Mouse (Mus musculus) liver, embryonic 12.5 days (tissue): ENCODE data around the gene Gmeb1. TPM values are rescaled to one million over a fixed set of nuclear protein-coding genes. Genes with fewer than 3 reads are reported as not detected.
A peak's percentile ranks its signal among the peaks of the same experiment; 100 is the strongest.

Experiments used
- ATAC-seq: fragments of 200-750 bp; cut with Nextera tagmentation; 2 replicates; pipeline ENCODE4 v1.8.0; 2017; ENCODE audit warnings: moderate number of reproducible peaks, mild to moderate bottlenecking, moderate library complexity
- H3K27ac ChIP-seq: fragments of 300-500 bp; sonication (generic); 2 replicates; pipeline ENCODE4 v1.5.1; 2016; ENCODE audit warnings: mild to moderate bottlenecking
- H3K27me3 ChIP-seq: fragments of 300-500 bp; sonication (generic); replicated peaks from 2 replicates; pipeline ENCODE4 v1.6.1; 2016; ENCODE audit warnings: mild to moderate bottlenecking, moderate library complexity
- H3K36me3 ChIP-seq: fragments of 300-500 bp; sonication (generic); 2 replicates; pipeline ENCODE4 v1.6.1; 2016; ENCODE audit warnings: mild to moderate bottlenecking, moderate library complexity
- H3K4me1 ChIP-seq: fragments of 300-500 bp; sonication (generic); 2 replicates; pipeline ENCODE4 v1.6.1; 2016
- H3K4me2 ChIP-seq: fragments of 300-500 bp; sonication (generic); 2 replicates; pipeline ENCODE4 v1.6.1; 2016; ENCODE audit warnings: mild to moderate bottlenecking, moderate library complexity
- H3K4me3 ChIP-seq: fragments of 300-500 bp; sonication (generic); 2 replicates; pipeline ENCODE4 v1.5.1; 2016; ENCODE audit warnings: mild to moderate bottlenecking, moderate library complexity
- H3K9ac ChIP-seq: fragments of 300-500 bp; sonication (generic); 2 replicates; pipeline ENCODE4 v1.6.1; 2016; ENCODE audit warnings: mild to moderate bottlenecking, moderate library complexity
- H3K9me3 ChIP-seq: fragments of 300-500 bp; sonication (generic); replicated peaks from 2 replicates; pipeline ENCODE4 v1.6.1; 2016; ENCODE audit warnings: mild to moderate bottlenecking, moderate library complexity
- WGBS: fragments of 180-500 bp; shearing (Covaris S2); methylation state at CpG from one replicate; pipeline ENCODE4 v1.1.7; 2016; ENCODE audit not compliant: insufficient replicate concordance; 5-methylcytosine and 5-hydroxymethylcytosine counted together
- polyA plus RNA-seq: library from polyadenylated mRNA; unstranded; fragments of >200 nt; fragmentation: Nextera tagmentation; extraction: Ambion mirVana; gene quantifications from 2 replicates; pipeline ENCODE4 v1.2.1, GENCODE M21; 2016

Gmeb1 gene
- polyA plus RNA-seq, 1 experiment from 2014 or later: 19.5 TPM

DNA sequence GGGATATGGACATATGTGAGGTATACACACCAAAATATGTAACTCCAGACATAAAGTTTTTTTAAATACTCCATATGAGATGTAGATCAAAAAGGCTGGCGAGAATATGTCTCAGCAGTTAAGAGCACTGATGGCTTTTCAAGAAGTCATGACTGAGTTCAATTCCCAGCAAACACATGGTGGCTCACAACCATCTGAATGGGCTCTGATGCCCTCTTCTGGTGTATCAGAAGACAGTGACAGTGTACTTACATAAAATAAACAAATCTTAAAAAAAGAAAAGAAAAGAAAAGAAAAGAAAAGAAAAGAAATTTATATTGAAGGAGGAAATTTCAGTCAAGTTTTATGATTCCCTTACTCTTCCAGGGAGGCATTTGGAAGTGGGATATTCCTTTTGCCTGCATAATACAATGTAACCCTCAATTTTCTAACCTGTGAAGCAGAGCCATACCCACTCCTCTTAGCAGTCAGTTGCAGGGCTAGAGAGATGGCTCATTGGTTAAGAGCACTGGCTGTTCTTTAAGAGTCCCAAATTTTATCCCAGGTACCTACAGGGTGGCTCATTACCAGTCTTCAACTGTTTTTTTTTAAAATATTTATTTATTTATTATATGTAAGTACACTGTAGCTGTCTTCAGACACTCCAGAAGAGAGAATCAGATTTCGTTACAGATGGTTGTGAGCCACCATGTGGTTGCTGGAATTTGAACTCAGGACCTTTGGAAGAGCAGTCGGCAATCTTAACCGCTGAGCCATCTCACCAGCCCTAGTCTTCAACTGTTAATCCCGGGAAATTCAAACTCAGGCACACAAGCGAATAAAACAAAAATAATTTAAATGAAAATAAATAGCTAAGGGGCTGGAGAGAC, 7.7 kb upstream of the Gmeb1 start:
- no peaks in the 10 kb centered on the region for H3K9me3 ChIP-seq
- H3K27ac ChIP-seq: peak overlapping the region; percentile 92
- ATAC-seq: no peak
- 7% methylated on average over 6 of the region's 6 CpGs for WGBS
- no peaks in the 10 kb centered on the region for H3K36me3 ChIP-seq
- no peaks in the 10 kb centered on the region for H3K27me3 ChIP-seq
- H3K4me1 ChIP-seq: peaks cover 36% of the 10 kb centered on the region
- 0 out of 2 replicates have a peak overlapping the region, but pooled peaks have one; percentile 31 for H3K9ac ChIP-seq
- peak overlapping the region; percentile 16 for H3K4me2 ChIP-seq
- no peak overlapping the region for H3K4me3 ChIP-seq

DNA sequence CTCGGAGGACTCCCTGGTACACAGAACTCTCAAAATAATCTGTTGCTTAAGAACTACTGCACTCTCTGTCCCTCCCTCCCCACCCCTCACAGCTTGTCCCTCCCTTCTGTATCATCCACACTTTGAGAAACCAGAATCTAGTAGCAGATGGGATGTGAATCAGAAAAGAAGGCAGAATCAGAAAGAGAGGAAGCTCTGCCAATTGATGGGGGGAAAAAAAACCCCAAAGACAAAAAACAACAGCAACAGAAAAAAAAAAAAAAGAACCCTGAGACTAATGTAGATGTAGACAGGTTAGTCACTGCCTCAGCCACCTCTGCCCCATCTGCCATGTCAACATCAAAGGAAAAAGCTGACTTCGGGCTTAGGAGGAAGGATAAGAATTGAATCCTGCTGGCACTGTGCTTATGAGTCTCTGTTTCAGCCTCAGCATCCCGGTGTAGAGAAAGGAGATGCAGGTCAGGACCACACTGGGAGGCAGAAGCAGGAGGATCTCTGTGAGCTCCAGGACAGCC, 5.5 kb upstream of the Gmeb1 start:
- H3K4me1 ChIP-seq: peaks cover 40% of the 10 kb centered on the region
- no peak overlapping the region for H3K4me3 ChIP-seq
- H3K27me3 ChIP-seq: no peaks in the 10 kb centered on the region
- no peak overlapping the region for H3K27ac ChIP-seq
- no peaks in the 10 kb centered on the region for H3K9me3 ChIP-seq
- no peaks in the 10 kb centered on the region for H3K36me3 ChIP-seq
- WGBS: 70% methylated on average over 3 of the region's 3 CpGs
- no peak overlapping the region for H3K4me2 ChIP-seq
- no peak for ATAC-seq
- H3K9ac ChIP-seq: no peak overlapping the region

DNA sequence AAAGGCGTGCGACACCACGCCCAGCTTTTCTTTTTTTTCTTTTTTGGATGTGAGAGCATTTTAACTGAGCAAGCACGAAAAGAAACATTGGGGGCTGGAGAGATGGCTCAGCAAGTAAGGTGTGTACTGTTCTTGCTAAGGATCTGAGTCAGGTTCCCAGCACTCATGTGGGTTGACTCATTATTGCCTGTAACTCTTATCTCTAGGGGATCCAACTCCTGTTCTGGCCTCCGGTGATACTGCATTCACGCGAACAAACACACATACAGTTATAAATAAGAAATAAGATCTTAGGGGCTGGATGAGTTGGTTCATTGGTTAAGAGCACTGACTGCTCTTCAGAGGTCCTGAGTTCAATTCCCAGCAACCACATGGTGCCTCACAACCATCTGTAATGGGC, 1.9 kb upstream of the Gmeb1 start:
- Histone ChIP-seq H3K36me3 (no peaks in the 10 kb centered on the region), H3K9ac (no peak overlapping the region), H3K27ac (no peak overlapping the region), H3K9me3 (no peaks in the 10 kb centered on the region), H3K4me2 (no peak overlapping the region), H3K27me3 (no peaks in the 10 kb centered on the region), H3K4me1 (peaks cover 44% of the 10 kb centered on the region), H3K4me3 (no peak overlapping the region)
- 65% methylated on average over 7 of the region's 7 CpGs for WGBS
- ATAC-seq: no peak

DNA sequence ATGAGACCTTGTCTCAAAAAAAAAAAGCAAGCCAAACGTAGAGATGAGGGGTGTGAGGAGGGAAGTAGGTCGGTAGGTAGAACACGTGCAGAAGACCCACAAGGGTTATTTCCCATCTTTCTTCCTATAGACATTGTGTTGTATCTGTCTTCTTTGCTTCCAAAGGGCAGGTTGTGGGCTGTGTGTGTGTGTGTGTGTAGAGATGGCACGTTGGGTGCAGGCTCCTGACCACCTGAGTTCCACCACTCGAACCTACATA, 885 bp upstream of the Gmeb1 start:
- Histone ChIP-seq H3K27ac (peak overlapping the region; percentile 94), H3K27me3 (no peaks in the 10 kb centered on the region), H3K4me2 (peak overlapping the region; percentile 78), H3K9me3 (no peaks in the 10 kb centered on the region), H3K4me1 (peaks cover 51% of the 10 kb centered on the region), H3K9ac (peak overlapping the region; percentile 99), H3K4me3 (peak overlapping the region; percentile 92), H3K36me3 (no peaks in the 10 kb centered on the region)
- WGBS: 55% methylated on average over 5 of the region's 5 CpGs
- no peak for ATAC-seq

DNA sequence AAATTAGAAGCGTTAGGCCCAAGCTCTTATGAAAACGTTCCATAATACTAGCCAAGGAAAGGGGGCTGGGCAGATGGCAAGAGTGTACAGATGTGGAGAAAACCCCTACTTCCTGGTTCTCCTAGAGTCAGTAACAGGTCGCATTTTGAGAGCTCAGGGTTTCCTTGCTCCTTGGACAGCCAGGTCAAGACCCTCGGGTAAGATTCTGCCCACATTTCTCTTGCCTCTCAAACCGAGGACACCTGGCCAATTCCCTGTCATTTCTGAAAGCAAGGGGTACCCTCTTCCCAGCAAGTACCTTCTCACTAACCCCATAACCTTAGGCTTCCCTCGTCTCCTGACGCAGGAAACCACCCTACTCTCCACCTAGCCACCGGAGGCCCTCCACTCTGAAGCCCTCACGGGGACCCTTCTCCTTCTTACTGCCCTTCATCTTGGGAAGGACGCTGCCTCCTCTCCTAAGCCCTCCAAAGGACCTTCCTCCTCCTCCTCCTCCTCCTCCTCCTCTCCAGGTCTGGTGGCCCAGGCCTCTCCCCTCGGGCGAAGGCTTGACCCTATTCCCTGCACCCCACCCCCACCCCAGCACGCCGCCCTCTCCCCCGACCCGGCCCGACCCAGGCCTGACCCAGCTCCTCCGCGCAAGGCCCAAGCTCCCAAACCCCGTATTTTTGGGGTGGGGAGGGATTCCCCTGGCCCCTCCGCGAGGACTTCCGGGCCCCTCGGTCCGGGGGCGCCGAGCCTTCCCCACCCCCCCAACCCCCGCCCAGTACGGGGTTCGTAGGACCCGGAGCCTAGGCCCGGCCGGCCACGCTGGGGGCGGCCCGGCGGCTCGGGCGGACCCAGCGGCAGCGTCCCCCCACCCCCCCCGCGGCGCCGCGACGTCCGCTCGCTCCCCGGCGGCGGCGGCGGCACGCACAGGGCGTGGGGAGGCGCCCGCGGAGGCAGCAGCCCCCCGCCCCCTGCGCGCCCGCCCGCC, 710 bp downstream of the Gmeb1 start:
- no peaks in the 10 kb centered on the region for H3K9me3 ChIP-seq
- peak overlapping the region; percentile 99 for H3K9ac ChIP-seq
- peak overlapping the region; percentile 94 for H3K27ac ChIP-seq
- H3K4me2 ChIP-seq: peak overlapping the region; percentile 91
- no peaks in the 10 kb centered on the region for H3K27me3 ChIP-seq
- peak; percentile 74 for ATAC-seq
- H3K4me1 ChIP-seq: peaks cover 54% of the 10 kb centered on the region
- 2% methylated on average over 35 of the region's 64 CpGs for WGBS
- no peaks in the 10 kb centered on the region for H3K36me3 ChIP-seq
- peak overlapping the region; percentile 92 for H3K4me3 ChIP-seq

DNA sequence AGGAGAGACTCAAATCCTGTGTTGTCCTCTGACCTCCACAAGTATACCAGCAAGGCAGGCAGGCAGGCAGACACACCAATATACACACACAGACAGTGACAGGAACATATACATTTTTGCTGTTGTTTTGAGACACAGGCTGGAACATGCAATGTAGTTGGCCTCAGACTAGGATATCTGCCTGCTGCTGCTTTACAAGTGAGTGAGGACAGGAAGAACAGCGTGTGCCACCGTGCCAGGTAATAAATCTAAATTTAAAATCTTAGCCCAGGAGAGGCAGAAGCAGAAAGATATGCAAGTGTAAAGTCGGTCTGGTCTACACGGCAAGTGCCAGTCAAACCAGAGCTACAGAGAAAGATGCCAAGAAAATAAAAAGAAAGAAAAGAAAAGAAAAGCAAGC, 2.2 kb downstream of the Gmeb1 start:
- H3K4me3 ChIP-seq: peak overlapping the region; percentile 92; the same call in 1 of the 2 replicates
- 82% methylated on average over 4 of the region's 4 CpGs for WGBS

DNA sequence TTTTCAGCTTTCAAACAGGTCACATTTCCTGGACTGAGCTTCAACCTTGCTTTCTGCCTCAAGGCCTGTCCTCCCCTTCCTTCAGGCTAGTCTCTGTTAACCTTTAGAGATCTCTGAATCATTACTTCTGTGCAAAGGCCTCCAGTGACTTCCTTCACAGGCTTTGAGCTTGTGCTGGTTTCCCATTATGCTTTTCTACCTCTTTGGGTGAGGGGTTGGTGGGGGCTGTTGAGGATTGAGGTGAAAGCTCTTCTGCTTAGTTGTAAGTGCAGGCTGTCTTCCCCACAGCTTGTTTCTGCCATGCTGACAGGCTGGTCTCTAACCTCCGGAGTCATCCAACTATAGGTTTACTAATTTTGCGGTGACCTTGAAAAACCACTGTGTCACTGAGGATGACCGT, 5.0 kb downstream of the Gmeb1 start:
- Histone ChIP-seq H3K36me3 (peaks cover 9% of the 10 kb centered on the region), H3K9ac (no peak overlapping the region), H3K4me3 (no peak overlapping the region), H3K4me2 (no peak overlapping the region), H3K27ac (0 out of 2 replicates have a peak overlapping the region, but pooled peaks have one; percentile 8), H3K4me1 (peaks cover 61% of the 10 kb centered on the region), H3K27me3 (no peaks in the 10 kb centered on the region), H3K9me3 (no peaks in the 10 kb centered on the region)
- 88% methylated on average over 3 of the region's 3 CpGs for WGBS
- ATAC-seq: no peak

More for the DNA sequence above, 2.2 kb downstream of the Gmeb1 start:
- no peaks in the 10 kb centered on the region for H3K9me3 ChIP-seq
- peak overlapping the region; percentile 94 for H3K27ac ChIP-seq
- peak overlapping the region; percentile 91 for H3K4me2 ChIP-seq
- peaks cover 62% of the 10 kb centered on the region for H3K4me1 ChIP-seq
- no peaks in the 10 kb centered on the region for H3K27me3 ChIP-seq
- no peaks in the 10 kb centered on the region for H3K36me3 ChIP-seq
- ATAC-seq: no peak
- no peak overlapping the region for H3K9ac ChIP-seq

DNA sequence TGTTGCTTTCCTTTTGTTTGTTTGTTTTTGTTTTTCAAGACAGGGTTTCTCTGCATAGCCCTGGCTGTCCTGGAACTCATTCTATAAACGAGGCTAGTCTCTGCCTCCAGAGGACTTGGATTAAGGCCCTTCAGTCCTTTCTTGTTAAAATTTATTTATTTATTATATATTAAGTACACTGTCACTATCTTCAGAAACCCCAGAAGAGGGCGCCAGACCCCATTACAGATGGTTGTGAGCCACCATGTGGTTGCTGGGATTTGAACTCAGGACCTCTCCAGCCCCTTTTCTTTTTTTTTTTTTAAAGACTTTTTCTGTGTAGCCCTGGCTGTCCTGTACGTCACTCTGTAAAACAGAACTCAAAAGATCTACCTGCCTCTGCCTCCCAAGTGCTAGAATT, 6.4 kb downstream of the Gmeb1 start:
- H3K9me3 ChIP-seq: no peaks in the 10 kb centered on the region
- peaks cover 23% of the 10 kb centered on the region for H3K36me3 ChIP-seq
- WGBS: 63% methylated on average over 3 of the region's 3 CpGs
- no peak for ATAC-seq
- no peak overlapping the region for H3K4me3 ChIP-seq
- H3K4me2 ChIP-seq: no peak overlapping the region
- H3K9ac ChIP-seq: no peak overlapping the region
- no peaks in the 10 kb centered on the region for H3K27me3 ChIP-seq
- peaks cover 55% of the 10 kb centered on the region for H3K4me1 ChIP-seq
- H3K27ac ChIP-seq: 0 out of 2 replicates have a peak overlapping the region, but pooled peaks have one; percentile 61

DNA sequence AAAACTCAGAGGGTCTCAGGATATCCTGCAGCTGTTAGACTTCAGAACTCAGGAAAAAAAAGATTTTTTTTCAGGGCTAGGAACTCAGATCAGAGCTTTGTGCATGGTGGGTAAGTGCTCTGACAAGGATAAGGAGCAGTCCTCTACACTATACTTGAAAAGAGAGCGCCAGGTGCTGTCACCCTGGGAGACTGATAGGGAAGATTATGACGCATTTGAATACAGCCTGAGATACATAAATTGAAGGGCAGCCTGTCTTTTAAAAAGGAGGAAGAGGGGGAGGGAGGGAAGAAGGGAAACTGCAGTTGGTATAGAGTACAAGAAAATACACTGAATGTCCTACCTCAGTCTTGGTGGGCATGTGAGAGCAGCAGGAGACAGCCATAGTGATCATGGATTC, 7.8 kb downstream of the Gmeb1 start:
- Histone ChIP-seq H3K27ac (peak overlapping the region; percentile 61), H3K27me3 (no peaks in the 10 kb centered on the region), H3K4me2 (no peak overlapping the region), H3K4me1 (peaks cover 41% of the 10 kb centered on the region), H3K9me3 (no peaks in the 10 kb centered on the region), H3K9ac (0 out of 2 replicates have a peak overlapping the region, but pooled peaks have one; percentile 31), H3K36me3 (peaks cover 37% of the 10 kb centered on the region), H3K4me3 (no peak overlapping the region)
- no peak for ATAC-seq
- 39% methylated on average over 2 of the region's 2 CpGs for WGBS

DNA sequence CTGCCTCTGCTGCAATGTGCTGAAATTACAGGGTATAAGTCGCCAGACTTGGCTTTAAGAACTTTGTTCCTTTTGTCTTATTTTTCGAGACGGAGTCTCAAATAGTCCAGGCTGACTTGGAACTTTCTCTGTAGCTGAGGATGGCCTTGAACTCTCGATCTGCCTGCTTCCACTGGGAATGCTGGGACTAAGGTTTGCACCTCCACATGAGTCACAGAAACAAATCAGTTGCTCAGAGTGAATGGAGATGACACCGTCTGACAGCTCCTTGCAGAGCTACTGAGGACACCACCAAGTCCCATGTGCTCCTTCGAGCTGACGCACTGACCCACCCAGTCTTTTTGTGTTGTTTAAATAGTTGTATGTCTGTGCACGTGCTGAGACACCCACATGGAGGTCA, 8.3 kb downstream of the Gmeb1 start:
- Histone ChIP-seq H3K36me3 (peaks cover 42% of the 10 kb centered on the region), H3K9ac (no peak overlapping the region), H3K4me2 (no peak overlapping the region), H3K4me1 (peaks cover 38% of the 10 kb centered on the region), H3K27ac (no peak overlapping the region), H3K27me3 (no peaks in the 10 kb centered on the region), H3K9me3 (no peaks in the 10 kb centered on the region), H3K4me3 (no peak overlapping the region)
- WGBS: 76% methylated on average over 8 of the region's 8 CpGs
- no peak for ATAC-seq

DNA sequence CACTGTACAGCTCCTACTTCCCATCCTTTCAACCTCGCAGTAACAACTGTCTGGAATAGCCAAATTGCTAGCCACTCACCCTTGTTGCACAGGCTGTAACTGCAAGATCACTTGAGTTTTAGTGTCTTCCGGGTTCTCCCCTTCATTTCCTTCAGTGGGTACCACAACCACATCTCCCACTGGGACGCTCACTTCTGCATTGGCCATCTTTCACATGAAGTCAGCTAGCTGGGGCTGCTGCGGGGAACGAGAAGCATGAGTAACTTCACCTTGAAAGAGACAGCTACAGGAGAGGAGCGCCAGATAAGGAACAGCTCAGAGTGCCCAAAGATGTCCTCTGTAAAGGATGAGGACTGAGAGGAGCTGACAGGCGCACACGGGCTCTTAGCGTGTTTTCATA, 9.8 kb downstream of the Gmeb1 start:
- Histone ChIP-seq H3K4me3 (no peak overlapping the region), H3K9me3 (no peaks in the 10 kb centered on the region), H3K4me1 (peaks cover 37% of the 10 kb centered on the region), H3K9ac (no peak overlapping the region), H3K36me3 (peaks cover 54% of the 10 kb centered on the region), H3K27me3 (no peaks in the 10 kb centered on the region), H3K27ac (no peak overlapping the region), H3K4me2 (no peak overlapping the region)
- no peak for ATAC-seq
- 78% methylated on average over 9 of the region's 9 CpGs for WGBS
